Mouse (Mus musculus) lung, postnatal 4 days (tissue): ENCODE data around the gene Herc6.
A peak's percentile ranks its signal among the peaks of the same experiment; 100 is the strongest.

Experiments
- DNase-seq, 2 experiments: peaks; one replicate each; pipeline ENCODE4 v3.0.0; 2021

Gene Herc6

GRCm38 (mm10) chr6:57581595-57581994 lies 795 bp downstream of the Herc6 start:
- no peak for DNase-seq

- DNase-seq: no peak
Measured at GRCm38 (mm10) chr6:57582356-57582755, 1.6 kb downstream of the Herc6 start.

- DNase-seq: no peak
Measured at GRCm38 (mm10) chr6:57605546-57606307, 24.9 kb downstream of the Herc6 start.

GRCm38 (mm10) chr6:57607999-57608398 lies 27.2 kb downstream of the Herc6 start:
- no peak for DNase-seq

GRCm38 (mm10) chr6:57609631-57610030 lies 28.8 kb downstream of the Herc6 start:
- no peak for DNase-seq

GRCm38 (mm10) chr6:57615788-57616187 lies 35.0 kb downstream of the Herc6 start:
- no peak for DNase-seq

- no peak for DNase-seq
Measured at GRCm38 (mm10) chr6:57639531-57639930, 58.7 kb downstream of the Herc6 start.

- DNase-seq: peak; percentile 39 to 58
Measured at GRCm38 (mm10) chr6:57641789-57642188, 61.0 kb downstream of the Herc6 start.

GRCm38 (mm10) chr6:57647256-57647655 lies 66.5 kb downstream of the Herc6 start:
- DNase-seq: no peak

GRCm38 (mm10) chr6:57661295-57661694 lies 80.5 kb downstream of the Herc6 start:
- no peak for DNase-seq

GRCm38 (mm10) chr6:57684156-57684555 lies 103.4 kb downstream of the Herc6 start:
- DNase-seq: no peak

- DNase-seq: peak; percentile 88 to 90
Measured at GRCm38 (mm10) chr6:57691467-57692261, 110.9 kb downstream of the Herc6 start, which contains the start of gene Pyurf. Gene Pyurf, minus strand, starts transcription at chr6:57692078.

- DNase-seq: no peak
Measured at GRCm38 (mm10) chr6:57693116-57693515, 112.3 kb downstream of the Herc6 start.

- no peak for DNase-seq
Measured at GRCm38 (mm10) chr6:57701686-57702085, 120.9 kb downstream of the Herc6 start.

GRCm38 (mm10) chr6:57702376-57702742 lies 121.6 kb downstream of the Herc6 start, which contains the start of gene Lancl2:
Gene Lancl2, plus strand, starts transcription at chr6:57702540.
- no peak for DNase-seq

GRCm38 (mm10) chr6:57702743-57703499 lies 122.1 kb downstream of the Herc6 start:
- peak; percentile 97 for DNase-seq

GRCm38 (mm10) chr6:57703703-57704102 lies 122.9 kb downstream of the Herc6 start:
- DNase-seq: peak in 1 of 2 experiments; percentile 23

- no peak for DNase-seq
Measured at GRCm38 (mm10) chr6:57706721-57707120, 125.9 kb downstream of the Herc6 start.

- DNase-seq: no peak
Measured at GRCm38 (mm10) chr6:57711726-57712125, 130.9 kb downstream of the Herc6 start.
